Comparison of ENCODE assay signal across 8 mouse cellular contexts in the genomic region with DNA sequence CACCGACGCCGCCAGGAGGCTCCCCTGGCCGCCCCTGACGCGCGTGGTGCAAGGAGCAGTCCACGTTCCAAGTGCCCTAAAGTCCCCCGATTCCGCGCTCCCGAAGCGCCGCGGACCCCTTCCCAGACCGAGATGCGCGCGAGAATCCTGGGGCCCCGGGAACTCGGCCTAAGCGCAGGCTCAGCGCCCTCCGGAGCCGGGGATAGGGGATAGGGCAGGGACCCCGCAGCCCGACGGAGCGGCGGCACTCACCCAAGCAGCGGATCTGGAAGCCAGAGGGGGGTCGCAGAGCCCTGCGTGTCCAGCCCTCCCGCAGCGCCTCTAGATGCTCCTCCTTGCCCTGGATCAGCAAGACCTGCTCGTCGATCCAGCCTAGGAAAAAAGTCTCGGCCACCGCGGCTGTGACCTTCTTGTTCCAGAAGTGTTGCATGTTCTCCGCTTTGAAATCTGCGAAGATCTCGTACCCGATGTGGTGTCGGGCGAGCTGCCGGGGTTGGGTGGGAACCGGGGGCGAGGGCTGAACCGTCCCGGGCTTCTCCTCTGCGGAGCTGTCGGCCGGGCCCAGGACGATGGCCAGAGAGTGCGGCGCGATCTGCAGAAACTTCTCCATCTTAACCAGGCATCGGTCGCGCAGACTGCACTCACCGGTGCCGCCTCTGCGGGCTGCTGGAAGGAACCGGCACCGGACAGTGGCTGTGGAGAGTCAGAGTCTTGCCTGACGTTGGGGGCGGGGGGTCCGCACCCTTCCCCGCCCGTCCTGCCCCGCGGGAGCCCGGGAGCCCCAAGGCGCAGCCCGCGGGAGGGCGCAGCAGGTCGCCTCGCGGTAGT. TPM values are rescaled to one million over a fixed set of nuclear protein-coding genes. Genes with fewer than 3 reads are reported as not detected.
DNase-seq lines count a peak whose midpoint lies in the region; ATAC-seq and TF ChIP-seq lines count a peak whose summit lies in the region.

No protein-coding gene starts in this region.

- H3K4me2 ChIP-seq in embryonic facial prominence, embryonic 13.5 days = peak overlapping the region; percentile 97
- H3K4me2 ChIP-seq in limb, embryonic 12.5 days = peak overlapping the region; percentile 96
- H3K4me2 ChIP-seq in midbrain, embryonic 14.5 days (ENCODE audit: low read length) = peak overlapping the region; percentile 97

- peak; percentile 49 for ATAC-seq in embryonic facial prominence, embryonic 13.5 days (ENCODE audit: insufficient number of reproducible peaks, insufficient read depth, low FRiP score, low TSS enrichment, low read depth)
- ATAC-seq in limb, embryonic 12.5 days (ENCODE audit: insufficient number of reproducible peaks, insufficient read depth, low FRiP score, low TSS enrichment, low read depth) = peak; percentile 60; the same call in 1 of the 2 replicates
- peak; percentile 38 for ATAC-seq in midbrain, embryonic 14.5 days (ENCODE audit: low FRiP score, low TSS enrichment)

- H3K27ac ChIP-seq in embryonic facial prominence, embryonic 13.5 days = peak overlapping the region; percentile 23; the same call in 1 of the 2 replicates
- H3K27ac ChIP-seq in limb, embryonic 12.5 days = no peak overlapping the region
- no peak overlapping the region for H3K27ac ChIP-seq in midbrain, embryonic 14.5 days (replicated peaks; ENCODE audit: low read depth, low read length)

- H3K9me3 ChIP-seq in E14TG2a.4 (ENCODE audit: low read length) = no peaks in the 10 kb centered on the region
- H3K9me3 ChIP-seq in embryonic facial prominence, embryonic 13.5 days = no peaks in the 10 kb centered on the region
- no peaks in the 10 kb centered on the region for H3K9me3 ChIP-seq in limb, embryonic 12.5 days
- H3K9me3 ChIP-seq in midbrain, embryonic 14.5 days (ENCODE audit: control insufficient read depth, low read length) = no peaks in the 10 kb centered on the region

- WGBS in embryonic facial prominence, embryonic 13.5 days = under 1% methylated on average over 80 of the region's 81 CpGs
- 1% methylated on average over 81 of the region's 81 CpGs for WGBS in limb, embryonic 12.5 days
- under 1% methylated on average over 76 of the region's 81 CpGs for WGBS in midbrain, embryonic 14.5 days

- intact Hi-C loops in heart, postnatal 25 days (cut with DNase I) = loop anchor here (5.0 to 10.0 kb wide), 4 partner anchors 36 to 262 kb away; a partner anchor contains a TSS

- H3K27me3 ChIP-seq in E14TG2a.4 (ENCODE audit: insufficient read depth, low read length) = peaks cover 74% of the 10 kb centered on the region
- H3K27me3 ChIP-seq in embryonic facial prominence, embryonic 13.5 days = peaks cover 83% of the 10 kb centered on the region
- peaks cover 79% of the 10 kb centered on the region for H3K27me3 ChIP-seq in limb, embryonic 12.5 days
- H3K27me3 ChIP-seq in midbrain, embryonic 14.5 days (ENCODE audit: control insufficient read depth, insufficient read depth, low read length) = peaks cover 68% of the 10 kb centered on the region

- peak; percentile 22 to 26 for DNase-seq in cerebellum, postnatal 14 days
- no peak for DNase-seq in cerebellum, adult 11 months
- DNase-seq in heart, postnatal 25 days (ENCODE audit: low spot score) = peak; percentile 11
- DNase-seq in midbrain, embryonic 14.5 days = peak; percentile 58
- DNase-seq in urinary bladder, postnatal 25 days (ENCODE audit: low spot score) = peak; percentile 25

- H3K4me1 ChIP-seq in E14TG2a.4 (replicated peaks; ENCODE audit: low read depth, low read length) = peaks cover 39% of the 10 kb centered on the region
- H3K4me1 ChIP-seq in embryonic facial prominence, embryonic 13.5 days = peaks cover 20% of the 10 kb centered on the region
- peaks cover 33% of the 10 kb centered on the region for H3K4me1 ChIP-seq in limb, embryonic 12.5 days (replicated peaks)
- H3K4me1 ChIP-seq in midbrain, embryonic 14.5 days (ENCODE audit: control insufficient read depth, insufficient read depth, low read length) = peaks cover 19% of the 10 kb centered on the region

- peak overlapping the region; percentile 72 for H3K9ac ChIP-seq in embryonic facial prominence, embryonic 13.5 days
- peak overlapping the region; percentile 64 for H3K9ac ChIP-seq in limb, embryonic 12.5 days (replicated peaks)
- peak overlapping the region; percentile 39 for H3K9ac ChIP-seq in midbrain, embryonic 14.5 days (replicated peaks; ENCODE audit: low read length)

- H3K36me3 ChIP-seq in E14TG2a.4 (ENCODE audit: insufficient read depth, low read length) = no peaks in the 10 kb centered on the region
- H3K36me3 ChIP-seq in embryonic facial prominence, embryonic 13.5 days = no peaks in the 10 kb centered on the region
- H3K36me3 ChIP-seq in limb, embryonic 12.5 days = no peaks in the 10 kb centered on the region
- H3K36me3 ChIP-seq in midbrain, embryonic 14.5 days (ENCODE audit: control insufficient read depth, insufficient read depth, low read length) = no peaks in the 10 kb centered on the region

- H3K4me3 ChIP-seq in E14TG2a.4 (replicated peaks; ENCODE audit: low read length) = peak overlapping the region; percentile 92
- H3K4me3 ChIP-seq in embryonic facial prominence, embryonic 13.5 days = peak overlapping the region; percentile 62
- peak overlapping the region; percentile 70 for H3K4me3 ChIP-seq in limb, embryonic 12.5 days (replicated peaks)
- peak overlapping the region; percentile 52 for H3K4me3 ChIP-seq in midbrain, embryonic 14.5 days (replicated peaks; ENCODE audit: low read depth, low read length)

- no peak for TF ChIP-seq CTCF in E14TG2a.4 (conservative IDR thresholded peaks at IDR 0.05; ENCODE audit: low read length)

RNA-seq across cellular contexts. Expression of a gene that starts 33.3 kb away (rescaled TPM):
- 22.3 and 22.4 TPM in 2 replicates for polyA plus RNA-seq in embryonic facial prominence, embryonic 13.5 days (2015; fragmentation: Nextera tagmentation; extraction: Ambion mirVana)
- 10 to 100 TPM; 12.3 to 13.8 TPM for total RNA-seq in heart, postnatal 25 days (2021)
- 24.5 and 25.0 TPM in 2 replicates for polyA plus RNA-seq in limb, embryonic 12.5 days (2016; fragmentation: Nextera tagmentation; extraction: Ambion mirVana)
- polyA plus RNA-seq in midbrain, embryonic 14.5 days (2014; fragmentation: Nextera tagmentation; extraction: Ambion mirVana) = 53.2 and 53.9 TPM in 2 replicates
